Mouse (Mus musculus): ENCODE data around the gene Gm15293.
"Not testable (repeated sequence)": the region's sequence is repeated elsewhere in the genome, so short reads cannot be mapped to it uniquely, and the experiment has no call there.

Gene Gm15293

DNA sequence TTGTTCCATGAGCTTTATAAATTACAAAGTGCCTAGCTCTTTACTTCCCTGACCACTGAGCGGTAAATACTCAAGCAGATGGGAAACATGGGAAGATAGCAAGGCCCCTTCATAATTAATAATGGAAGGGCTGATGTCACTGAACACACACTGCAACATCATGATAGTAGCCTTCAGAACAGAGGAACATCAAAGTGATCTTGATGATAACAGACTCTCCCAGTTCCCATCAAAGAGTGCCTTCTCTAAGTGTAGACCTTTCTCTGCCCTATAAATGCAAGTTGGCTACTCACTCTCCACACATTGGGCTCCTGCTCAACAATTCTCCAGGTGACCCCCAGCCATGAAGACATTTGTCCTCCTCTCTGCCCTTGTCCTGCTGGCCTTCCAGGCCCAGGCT lies at the start of gene Gm15293:
Gene Gm15293, plus strand, starts transcription at position 301 of the 400 bp plus-strand sequence.
- TF ChIP-seq GATA4 (IDR thresholded peaks at IDR 0.05; ENCODE audit: insufficient replicate concordance, low read length): not testable (repeated sequence)

DNA sequence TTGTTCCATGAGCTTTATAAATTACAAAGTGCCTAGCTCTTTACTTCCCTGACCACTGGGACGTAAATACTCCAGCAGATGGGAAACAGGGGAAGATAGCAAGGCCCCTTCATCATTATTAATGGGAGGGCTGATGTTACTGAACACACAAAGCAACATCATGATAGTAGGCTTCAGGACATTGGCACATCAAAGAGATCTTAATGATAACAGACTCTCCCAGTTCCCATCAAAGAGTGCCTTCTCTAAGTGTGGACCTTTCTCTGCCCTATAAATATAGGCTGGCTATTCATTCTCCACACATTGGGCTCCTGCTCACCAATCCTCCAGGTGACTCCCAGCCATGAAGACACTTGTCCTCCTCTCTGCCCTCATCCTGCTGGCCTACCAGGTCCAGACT lies 39.4 kb upstream of the Gm15293 start, which contains the start of gene Defa22:
Gene Defa22, plus strand, starts transcription at position 301 of the 400 bp plus-strand sequence.
- not testable (repeated sequence) for TF ChIP-seq GATA4 (IDR thresholded peaks at IDR 0.05; ENCODE audit: insufficient replicate concordance, low read length)

DNA sequence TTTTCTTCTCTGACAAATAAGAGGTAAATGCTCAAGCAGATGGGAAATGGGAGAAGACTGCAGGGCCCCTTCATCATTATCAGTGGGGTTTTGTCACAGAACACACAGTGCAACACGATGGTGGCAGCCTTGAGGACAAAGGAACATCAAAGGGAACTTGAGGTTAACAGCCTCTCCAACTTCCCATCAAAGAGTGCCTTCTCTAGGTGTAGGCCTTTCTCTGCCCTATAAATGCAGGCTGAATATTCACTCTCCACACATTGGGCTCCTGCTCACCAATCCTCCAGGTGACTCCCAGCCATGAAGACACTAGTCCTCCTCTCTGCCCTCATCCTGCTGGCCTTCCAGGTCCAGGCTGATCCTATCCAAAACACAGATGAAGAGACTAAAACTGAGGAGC lies 10.0 kb upstream of the Gm15293 start, which contains the start of gene Defa31:
Gene Defa31, plus strand, starts transcription at position 301 of the 400 bp plus-strand sequence.
- not testable (repeated sequence) for TF ChIP-seq GATA4 (IDR thresholded peaks at IDR 0.05; ENCODE audit: insufficient replicate concordance, low read length)
